Mouse (Mus musculus) hindbrain, embryonic 14.5 days (tissue): Measurements from ENCODE around the gene Il17d. TPM values are rescaled to one million over a fixed set of nuclear protein-coding genes. Genes with fewer than 3 reads are reported as not detected.

ENCODE experiments used
- ATAC-seq: fragments of 200-750 bp; cut with Nextera tagmentation; 2 replicates; pipeline ENCODE4 v1.8.0; 2017; ENCODE audit warnings: moderate number of reproducible peaks, mild to moderate bottlenecking, moderate TSS enrichment, moderate library complexity; ENCODE audit not compliant: low FRiP score
- DNase-seq: peaks from one replicate; pipeline ENCODE4 v3.0.0-alpha.2; 2015; ENCODE audit warnings: low spot score
- H3K27ac ChIP-seq: fragments of 300-500 bp; sonication (generic); 2 replicates; pipeline ENCODE4 v1.5.1; 2014; ENCODE audit warnings: mild to moderate bottlenecking, moderate library complexity
- H3K27me3 ChIP-seq: fragments of 300-500 bp; sonication (generic); 2 replicates; pipeline ENCODE4 v1.6.1; 2014; ENCODE audit warnings: mild to moderate bottlenecking, low read length, mixed read lengths; ENCODE audit not compliant: control insufficient read depth, insufficient read depth
- H3K36me3 ChIP-seq: fragments of 300-500 bp; sonication (generic); replicated peaks from 2 replicates; pipeline ENCODE4 v1.6.1; 2014; ENCODE audit not compliant: control insufficient read depth, insufficient read depth
- H3K4me1 ChIP-seq: fragments of 300-500 bp; sonication (generic); replicated peaks from 2 replicates; pipeline ENCODE4 v1.6.1; 2014; ENCODE audit warnings: antibody characterized with exemption, low read length, mixed read lengths; ENCODE audit not compliant: control insufficient read depth, insufficient read depth
- H3K4me2 ChIP-seq: fragments of 300-500 bp; sonication (generic); replicated peaks from 2 replicates; pipeline ENCODE4 v1.6.1; 2014; ENCODE audit warnings: mild to moderate bottlenecking, moderate library complexity
- H3K4me3 ChIP-seq: fragments of 300-500 bp; sonication (generic); replicated peaks from 2 replicates; pipeline ENCODE4 v1.5.1; 2014; ENCODE audit warnings: mild to moderate bottlenecking, low read length
- H3K9ac ChIP-seq: fragments of 300-500 bp; sonication (generic); 2 replicates; pipeline ENCODE4 v1.6.1; 2014
- H3K9me3 ChIP-seq: fragments of 300-500 bp; sonication (generic); 2 replicates; pipeline ENCODE4 v1.6.1; 2016; ENCODE audit warnings: low read length; ENCODE audit not compliant: control insufficient read depth
- WGBS: fragments of 180-500 bp; shearing (Covaris S2); extraction: QIAGEN DNeasy Blood & Tissue Kit; methylation state at CpG from one replicate; pipeline ENCODE4 v1.1.7; 2014; 5-methylcytosine and 5-hydroxymethylcytosine counted together
- polyA plus RNA-seq: library from polyadenylated mRNA; unstranded; fragments of >200 nt; fragmentation: Nextera tagmentation; extraction: Ambion mirVana; gene quantifications from 2 replicates; pipeline ENCODE4 v1.2.1, GENCODE M21; 2014

Gene Il17d
- polyA plus RNA-seq, 1 experiment from 2014 or later = 4.8 TPM

DNA sequence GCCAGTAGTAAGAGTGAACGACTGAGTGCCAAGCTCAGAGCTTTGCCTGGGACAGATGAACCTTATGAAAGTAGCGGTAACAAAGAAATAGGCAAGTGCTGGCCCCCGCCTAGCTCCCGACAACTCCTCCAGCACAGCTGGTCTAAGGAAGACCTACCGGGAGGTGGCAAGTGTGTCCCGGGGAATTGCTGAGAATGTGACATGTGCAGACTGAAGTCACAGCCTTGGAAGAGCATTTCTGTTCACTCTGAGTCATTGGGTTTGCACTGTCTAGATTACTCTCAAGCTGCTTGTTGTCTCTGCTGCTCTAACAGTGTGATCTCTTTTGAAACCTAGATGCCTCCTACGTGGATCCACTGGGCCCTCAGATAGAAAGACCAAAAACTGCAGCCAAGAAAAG is 7.6 kb upstream of the Il17d start:
- no peak overlapping the region for H3K4me2 ChIP-seq
- 88% methylated on average over 7 of the region's 7 CpGs for WGBS
- no peaks in the 10 kb centered on the region for H3K27me3 ChIP-seq

DNA sequence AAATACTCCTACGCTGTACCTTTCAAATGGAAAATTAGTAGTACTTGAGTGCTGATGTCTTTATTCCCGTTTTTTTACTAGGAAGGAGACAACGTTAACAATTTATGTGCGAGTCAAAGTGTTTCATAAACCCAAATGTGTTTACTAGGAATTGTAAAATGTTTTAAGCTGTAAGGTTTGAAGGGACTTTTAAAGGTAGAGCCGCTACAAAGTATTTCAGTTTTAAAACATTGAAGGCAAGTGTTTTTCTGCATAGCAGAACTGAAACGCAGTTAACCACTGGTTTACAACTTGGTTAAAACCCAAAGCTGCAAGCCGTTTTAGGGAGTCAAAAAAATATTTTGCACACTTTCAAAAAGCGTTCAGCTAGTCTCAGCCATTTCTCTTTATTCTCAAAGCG is 815 bp upstream of the Il17d start:
- no peak overlapping the region for H3K9ac ChIP-seq
- peaks cover 6% of the 10 kb centered on the region; the same call in 1 of the 2 replicates for H3K4me1 ChIP-seq
- peak overlapping the region; percentile 89; the same call in 1 of the 2 replicates for H3K4me2 ChIP-seq
- H3K27ac ChIP-seq = no peak overlapping the region
- peaks cover 13% of the 10 kb centered on the region; the same call in 1 of the 2 replicates for H3K27me3 ChIP-seq
- H3K36me3 ChIP-seq = no peaks in the 10 kb centered on the region
- WGBS = 91% methylated on average over 9 of the region's 9 CpGs
- H3K9me3 ChIP-seq = no peaks in the 10 kb centered on the region
- ATAC-seq (no peak), DNase-seq (no peak)
- peak overlapping the region; percentile 87; the same call in 1 of the 2 replicates for H3K4me3 ChIP-seq

More for the DNA sequence above, 7.6 kb upstream of the Il17d start:
- no peak overlapping the region for H3K27ac ChIP-seq
- H3K4me3 ChIP-seq = no peak overlapping the region
- H3K9me3 ChIP-seq = no peaks in the 10 kb centered on the region
- peaks cover 12% of the 10 kb centered on the region; the same call in 1 of the 2 replicates for H3K36me3 ChIP-seq
- no peak overlapping the region for H3K9ac ChIP-seq
- H3K4me1 ChIP-seq = no peaks in the 10 kb centered on the region
- no peak for ATAC-seq
- no peak for DNase-seq

DNA sequence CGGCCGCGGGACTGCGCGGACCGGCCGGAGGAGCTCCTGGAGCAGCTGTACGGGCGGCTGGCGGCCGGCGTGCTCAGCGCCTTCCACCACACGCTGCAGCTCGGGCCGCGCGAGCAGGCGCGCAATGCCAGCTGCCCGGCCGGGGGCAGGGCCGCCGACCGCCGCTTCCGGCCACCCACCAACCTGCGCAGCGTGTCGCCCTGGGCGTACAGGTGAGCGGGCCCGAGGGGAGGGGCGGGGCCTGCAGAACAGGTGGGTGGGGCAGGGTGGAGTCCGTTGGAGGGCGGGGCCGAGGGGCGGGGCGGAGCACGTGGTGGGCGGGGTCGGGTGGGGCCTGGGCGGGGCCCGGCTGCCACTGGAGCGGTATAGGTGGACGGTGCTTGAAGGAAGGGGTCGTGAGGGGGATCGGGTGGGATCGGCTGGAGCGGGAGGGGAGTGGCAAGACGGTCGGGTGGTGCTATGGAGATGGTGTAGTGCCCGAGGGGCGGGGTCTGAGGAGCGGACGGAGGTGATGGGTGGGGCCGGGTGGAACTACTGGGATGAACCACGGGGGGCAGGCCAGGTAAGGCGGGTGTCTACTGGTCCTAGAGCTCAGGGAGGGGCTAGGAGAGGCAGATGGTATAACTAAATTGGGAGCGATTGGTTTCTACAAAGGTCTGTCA is 942 bp downstream of the Il17d start:
- Histone ChIP-seq H3K36me3 (no peaks in the 10 kb centered on the region), H3K27me3 (peaks cover 13% of the 10 kb centered on the region; the same call in 1 of the 2 replicates), H3K4me2 (peak overlapping the region; percentile 89), H3K9me3 (no peaks in the 10 kb centered on the region), H3K9ac (peak overlapping the region; percentile 88), H3K4me1 (peaks cover 6% of the 10 kb centered on the region; the same call in 1 of the 2 replicates), H3K27ac (peak overlapping the region; percentile 74), H3K4me3 (peak overlapping the region; percentile 87)
- DNase-seq (no peak), ATAC-seq (peak; percentile 81)
- 1% methylated on average over 49 of the region's 60 CpGs for WGBS

DNA sequence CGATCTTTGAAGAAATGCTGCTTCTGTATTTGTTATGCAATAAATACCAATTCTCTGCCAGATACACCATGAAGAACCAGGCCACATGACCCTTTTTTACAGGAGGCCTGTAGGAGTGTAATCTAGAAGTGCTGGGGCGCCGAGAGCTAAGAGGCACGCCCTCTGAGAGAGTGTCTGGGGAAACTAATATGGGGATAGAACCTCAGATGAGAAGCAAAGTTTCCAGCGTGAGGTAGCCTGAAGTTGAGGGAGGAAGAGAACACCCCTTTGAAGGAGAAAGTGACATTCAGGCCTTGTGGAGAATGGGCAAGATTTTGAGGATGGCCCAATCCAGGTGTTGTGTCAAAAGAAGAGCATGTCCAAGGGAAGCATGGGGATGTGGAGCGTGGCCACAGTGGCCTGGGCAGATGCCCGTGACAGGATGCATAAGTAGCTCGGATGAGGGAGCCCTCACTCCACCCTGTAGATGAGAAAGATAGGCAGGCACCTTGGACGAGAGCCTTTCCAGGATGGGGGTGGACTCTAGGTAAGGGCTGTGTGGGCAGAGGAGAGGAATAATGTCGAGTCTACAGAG is 1.6 kb downstream of the Il17d start:
- H3K9me3 ChIP-seq = no peaks in the 10 kb centered on the region
- no peak for DNase-seq
- no peaks in the 10 kb centered on the region for H3K36me3 ChIP-seq
- H3K27ac ChIP-seq = no peak overlapping the region
- no peak for ATAC-seq
- WGBS = 60% methylated on average over 10 of the region's 10 CpGs
- H3K4me1 ChIP-seq = peaks cover 6% of the 10 kb centered on the region; the same call in 1 of the 2 replicates
- H3K4me3 ChIP-seq = peak overlapping the region; percentile 87
- peak overlapping the region; percentile 89 for H3K4me2 ChIP-seq
- H3K9ac ChIP-seq = peak overlapping the region; percentile 88; the same call in 1 of the 2 replicates
- H3K27me3 ChIP-seq = peaks cover 13% of the 10 kb centered on the region; the same call in 1 of the 2 replicates

DNA sequence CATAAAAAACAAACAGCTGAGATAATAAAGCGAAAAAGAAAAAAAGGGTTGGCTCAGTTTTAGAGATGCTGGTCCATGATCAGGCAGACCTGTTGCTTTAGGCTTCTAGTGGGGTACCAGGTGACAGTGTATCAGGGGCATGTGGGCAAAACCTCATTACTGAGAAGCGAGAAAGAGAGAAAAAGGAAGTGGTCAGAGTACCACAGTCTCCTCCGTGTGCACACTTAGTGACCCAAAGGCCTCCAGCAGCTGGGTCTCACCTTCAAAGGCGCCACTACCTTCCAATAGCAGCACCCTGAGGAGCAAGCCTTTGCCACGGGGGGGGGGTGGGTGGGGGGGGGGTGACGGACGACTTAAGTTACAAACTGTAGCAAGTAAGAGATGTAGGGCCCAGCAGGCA is 2.5 kb downstream of the Il17d start:
- Histone ChIP-seq H3K27ac (no peak overlapping the region), H3K36me3 (no peaks in the 10 kb centered on the region), H3K4me3 (no peak overlapping the region), H3K27me3 (peaks cover 13% of the 10 kb centered on the region; the same call in 1 of the 2 replicates), H3K9ac (no peak overlapping the region), H3K4me1 (peaks cover 6% of the 10 kb centered on the region; the same call in 1 of the 2 replicates), H3K4me2 (no peak overlapping the region), H3K9me3 (no peaks in the 10 kb centered on the region)
- ATAC-seq (no peak), DNase-seq (no peak)
- 39% methylated on average over 7 of the region's 7 CpGs for WGBS

DNA sequence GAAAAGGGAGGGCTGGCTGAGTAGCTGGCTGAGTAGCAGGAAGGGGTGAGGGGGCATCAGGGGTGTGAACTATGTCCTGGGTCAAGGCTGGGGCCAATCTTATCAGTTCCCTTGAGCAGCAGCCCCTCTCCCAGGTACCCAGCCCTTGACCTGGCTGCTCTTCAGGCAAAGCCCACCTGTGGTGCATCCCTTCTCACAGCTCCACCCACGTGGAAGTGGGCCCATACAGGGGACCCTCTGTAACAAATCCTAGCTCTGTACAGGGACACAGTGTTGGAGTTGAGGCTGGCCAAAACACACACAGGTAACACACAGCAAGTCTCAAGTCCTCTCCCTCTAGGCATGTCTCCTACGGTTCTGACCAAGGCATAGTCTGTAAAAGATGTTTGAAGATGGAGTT is 3.0 kb downstream of the Il17d start:
- Histone ChIP-seq H3K4me2 (no peak overlapping the region), H3K36me3 (no peaks in the 10 kb centered on the region), H3K27me3 (peaks cover 10% of the 10 kb centered on the region; the same call in 1 of the 2 replicates), H3K9ac (no peak overlapping the region), H3K4me3 (no peak overlapping the region), H3K27ac (no peak overlapping the region), H3K4me1 (peaks cover 6% of the 10 kb centered on the region; the same call in 1 of the 2 replicates), H3K9me3 (no peaks in the 10 kb centered on the region)
- 40% methylated on average over 2 of the region's 2 CpGs for WGBS
- ATAC-seq = no peak
- DNase-seq = no peak

DNA sequence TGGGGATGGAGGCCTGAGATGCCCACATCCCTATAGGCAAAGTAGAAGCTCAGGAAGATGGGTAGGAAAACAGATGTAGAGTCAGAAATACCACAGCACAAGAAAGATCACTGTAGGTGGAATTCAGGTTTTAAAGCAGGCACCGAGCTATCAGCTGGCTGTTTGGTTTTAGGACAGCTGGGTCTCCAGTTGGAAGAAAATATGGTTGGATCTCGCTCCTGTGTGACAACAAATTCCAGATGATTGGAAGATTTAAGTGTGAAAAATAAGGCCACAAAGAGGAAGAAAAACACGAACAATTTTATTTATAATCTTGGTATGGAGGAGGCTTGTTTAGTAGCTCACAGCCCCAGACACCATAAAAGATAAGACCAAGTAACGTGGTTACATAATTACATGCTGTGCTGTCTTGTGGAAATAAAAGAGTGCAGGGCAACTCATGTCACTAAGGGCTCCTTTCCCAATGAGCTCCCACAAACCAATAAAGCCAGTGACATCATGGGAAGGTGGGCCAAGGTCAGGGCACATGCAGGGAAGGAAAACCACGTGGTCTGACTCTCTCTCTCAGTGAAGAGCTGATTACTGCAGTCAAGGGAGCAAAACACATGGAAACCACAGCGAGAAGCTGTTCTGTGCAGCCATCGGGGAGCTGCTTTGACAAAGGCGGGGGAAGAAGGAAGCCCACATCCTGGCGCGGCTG is 4.7 kb downstream of the Il17d start:
- Histone ChIP-seq H3K4me2 (no peak overlapping the region), H3K36me3 (no peaks in the 10 kb centered on the region), H3K27me3 (peaks cover 9% of the 10 kb centered on the region; the same call in 1 of the 2 replicates), H3K4me1 (peaks cover 8% of the 10 kb centered on the region), H3K9ac (no peak overlapping the region), H3K9me3 (no peaks in the 10 kb centered on the region), H3K4me3 (no peak overlapping the region), H3K27ac (no peak overlapping the region)
- DNase-seq (no peak), ATAC-seq (no peak)
- WGBS = 56% methylated on average over 10 of the region's 10 CpGs

DNA sequence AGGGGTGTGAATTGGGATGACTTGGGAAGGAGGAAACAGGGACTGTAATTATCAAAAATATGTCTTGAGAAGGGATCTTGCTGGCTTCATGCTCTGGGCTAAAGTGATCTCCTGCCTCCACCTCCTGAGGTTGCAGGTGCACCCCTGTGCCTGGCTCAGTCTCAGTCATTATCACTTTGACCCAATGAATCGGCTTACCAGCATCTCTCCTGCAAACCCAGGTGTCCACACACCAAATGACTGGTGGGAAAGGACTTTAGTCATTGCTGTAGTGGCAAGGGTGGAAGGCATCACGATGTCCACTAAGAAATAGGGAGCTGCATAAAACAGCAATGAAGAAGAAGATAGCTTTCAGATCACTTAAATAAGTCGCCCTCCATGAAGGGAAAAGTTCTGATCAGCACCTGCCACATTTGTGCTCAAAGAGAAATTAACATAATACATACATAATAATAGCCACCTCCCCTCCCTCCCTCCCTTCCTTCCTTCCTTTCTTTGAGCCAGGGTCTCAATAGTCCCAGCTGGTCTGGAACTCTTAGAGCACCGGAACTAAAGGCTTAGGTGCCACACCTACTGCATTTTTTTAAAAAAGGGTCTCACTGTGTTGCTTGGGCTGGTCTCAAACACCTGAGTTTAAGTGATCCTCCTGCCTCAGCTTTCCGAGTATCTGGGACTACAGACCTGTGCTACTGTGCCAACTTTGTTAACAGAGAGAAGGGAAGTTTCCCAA is 5.4 kb downstream of the Il17d start:
- Histone ChIP-seq H3K4me1 (peaks cover 15% of the 10 kb centered on the region), H3K27ac (no peak overlapping the region), H3K9ac (no peak overlapping the region), H3K9me3 (no peaks in the 10 kb centered on the region), H3K27me3 (peaks cover 9% of the 10 kb centered on the region; the same call in 1 of the 2 replicates), H3K4me2 (no peak overlapping the region), H3K4me3 (no peak overlapping the region), H3K36me3 (no peaks in the 10 kb centered on the region)
- 63% methylated on average over 5 of the region's 5 CpGs for WGBS
- no peak for ATAC-seq
- no peak for DNase-seq
